Mouse (Mus musculus) spleen, adult 12 weeks (tissue): ENCODE data around the gene Fam229b.

Experiments used
- DNase-seq: peaks from one replicate; pipeline ENCODE4 v3.0.0; 2022; ENCODE audit warnings: low spot score

Gene Fam229b

DNA sequence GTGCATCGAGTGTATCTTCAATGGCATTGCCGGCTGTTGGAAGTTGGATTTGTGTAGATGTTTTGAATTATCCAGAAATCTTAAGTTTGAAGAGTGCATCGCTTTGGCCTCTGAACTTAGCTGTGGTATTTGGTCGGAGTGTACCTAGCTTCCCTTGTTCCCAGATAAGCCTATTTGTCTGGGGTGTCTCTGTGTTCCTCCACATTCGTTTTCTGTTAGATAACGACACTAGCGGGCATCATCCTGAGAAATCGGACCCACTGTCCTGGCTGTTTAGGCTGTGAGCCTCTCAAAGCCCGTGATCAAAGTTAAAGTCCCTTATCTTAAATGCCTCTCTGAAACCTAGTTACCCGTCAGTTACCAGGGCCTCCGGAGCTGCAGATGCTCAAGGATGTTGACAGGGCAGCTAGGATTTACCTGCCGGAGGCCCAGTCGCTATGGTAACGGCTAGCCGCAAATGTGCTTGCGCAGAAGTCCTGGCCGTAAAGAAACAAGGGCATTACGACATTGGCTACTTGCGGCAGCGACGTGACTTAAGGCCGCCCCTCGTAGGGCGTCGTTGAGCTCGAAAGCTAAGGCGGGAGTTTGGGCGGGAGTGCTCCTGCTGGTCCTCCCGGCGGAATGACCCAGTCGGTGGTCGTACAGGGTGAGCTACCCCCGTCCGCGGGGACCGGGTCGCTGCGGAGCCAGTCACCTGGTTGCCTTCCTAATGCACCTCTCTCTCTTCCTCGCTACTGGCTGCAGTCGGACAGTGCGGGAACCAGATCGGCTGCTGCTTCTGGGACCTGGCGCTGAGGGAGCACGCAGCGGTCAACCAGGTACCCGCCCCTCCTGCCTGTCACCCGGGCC, at the start of gene Fam229b, which contains the start of gene Tube1:
Gene Fam229b (minus strand): TSS at position 453 of the 849 bp plus-strand sequence.
Gene Tube1 (plus strand): TSS at position 515 of the 849 bp plus-strand sequence.
- DNase-seq = peak; percentile 76

GRCm38 (mm10) chr10:39176981-39177380, 43.3 kb upstream of the Fam229b start:
- DNase-seq = no peak

- DNase-seq = no peak
Measured at GRCm38 (mm10) chr10:39173077-39173476, 39.4 kb upstream of the Fam229b start.

DNA sequence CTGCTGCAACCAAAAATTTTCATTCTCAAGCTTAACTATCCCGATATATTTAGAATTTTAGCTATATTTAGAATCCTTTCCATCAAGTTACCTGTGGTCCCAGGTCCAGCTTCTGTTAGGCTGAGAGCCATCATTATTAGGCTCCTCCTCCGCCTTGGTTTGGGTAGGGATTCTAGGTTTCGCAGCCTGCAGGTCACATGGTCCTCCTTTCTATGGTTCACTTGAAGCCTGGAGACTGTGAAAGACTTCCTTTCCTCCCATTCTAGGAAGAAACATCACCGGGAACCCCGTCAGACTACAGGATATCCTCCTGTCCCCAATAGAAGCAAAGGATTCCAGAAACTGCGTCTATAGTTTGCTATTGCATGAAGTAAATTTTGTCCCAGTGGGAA, 38.8 kb upstream of the Fam229b start:
- no peak for DNase-seq

DNA sequence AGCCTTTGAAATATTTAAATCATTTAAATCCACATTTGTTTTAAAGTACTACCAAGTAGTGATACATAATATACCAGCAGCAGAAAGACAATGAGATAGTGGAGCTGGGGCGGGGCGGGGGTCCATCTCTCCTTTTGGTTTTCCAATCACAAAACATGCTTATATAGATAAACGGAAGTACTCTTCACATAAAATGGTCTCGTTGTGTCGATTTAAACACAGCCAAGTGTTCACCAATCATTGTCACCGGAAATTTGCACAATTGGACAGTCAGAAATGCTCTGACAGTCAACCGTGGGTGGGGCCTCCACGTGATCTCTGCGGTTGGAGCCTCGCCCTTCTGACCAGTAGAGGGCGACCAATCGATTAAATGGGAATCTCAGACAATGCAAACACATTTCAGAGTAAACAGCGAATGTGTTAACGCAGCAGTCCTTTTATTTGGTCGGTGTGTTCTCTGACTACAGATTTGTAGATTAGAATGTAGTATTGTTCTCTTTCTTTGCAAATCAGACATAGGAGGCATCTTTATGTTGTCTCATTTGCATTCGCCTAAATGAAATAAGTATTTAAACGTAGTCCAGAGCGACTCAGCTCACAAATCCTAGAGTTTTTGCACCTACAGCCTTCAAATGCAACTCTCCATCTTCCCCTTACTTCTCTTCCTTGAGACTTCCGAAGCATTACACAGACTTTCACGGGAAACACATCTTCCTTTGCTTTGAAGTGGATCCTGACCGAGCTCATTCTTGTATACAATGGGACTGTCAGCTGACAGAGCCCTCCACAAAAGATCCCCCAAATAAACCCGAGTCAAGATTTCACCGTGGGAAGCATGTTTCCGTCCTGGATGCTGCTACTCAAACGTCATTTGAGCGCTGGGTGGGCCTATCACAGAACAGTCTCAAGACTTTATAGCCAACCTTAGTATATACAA, 38.2 kb upstream of the Fam229b start:
- peak; percentile 74 for DNase-seq

DNA sequence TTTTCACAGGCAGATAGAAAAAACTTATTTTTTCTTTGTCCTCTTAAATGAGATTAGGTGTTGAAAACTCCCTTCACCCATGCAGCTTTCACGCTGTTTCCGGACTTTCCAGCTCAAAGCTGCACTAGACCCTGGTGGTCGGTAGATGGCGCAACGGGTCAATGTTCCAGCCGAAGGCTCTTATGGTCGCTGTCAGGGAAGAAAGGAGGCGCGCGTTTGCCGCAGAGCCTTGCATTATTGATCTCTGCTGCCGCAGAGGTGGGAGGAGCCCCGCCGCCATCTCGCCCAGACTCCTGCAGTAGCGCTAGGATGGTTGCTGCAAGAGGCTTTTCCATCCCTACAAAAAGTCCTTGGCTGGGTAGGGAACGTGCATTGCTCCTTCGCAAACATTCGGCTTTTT, 37.4 kb upstream of the Fam229b start:
- DNase-seq = peak; percentile 73

- DNase-seq = no peak
Measured at GRCm38 (mm10) chr10:39170706-39171105, 37.0 kb upstream of the Fam229b start.

- DNase-seq = peak; percentile 50
Measured at GRCm38 (mm10) chr10:39170181-39170580, 36.5 kb upstream of the Fam229b start.

DNA sequence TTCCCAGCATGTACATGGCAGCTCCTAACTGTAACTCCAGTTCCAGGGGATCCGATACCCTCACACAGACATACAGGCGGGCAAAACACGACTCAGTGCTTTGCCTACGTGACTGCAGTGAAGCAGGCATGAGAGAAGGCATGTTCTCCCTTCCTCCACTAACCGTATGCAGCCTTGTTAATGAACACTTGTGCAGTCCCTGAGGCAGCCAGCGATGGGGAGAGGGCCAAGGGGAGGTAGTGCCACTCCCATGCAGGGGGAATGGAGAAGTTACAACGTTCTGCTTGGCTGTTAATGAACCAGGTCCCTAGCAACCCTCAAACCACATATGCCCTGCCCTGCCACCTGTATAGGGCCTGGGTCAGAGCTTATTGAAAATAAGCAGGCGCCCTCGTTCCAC, 35.9 kb upstream of the Fam229b start:
- no peak for DNase-seq

- no peak for DNase-seq
Measured at GRCm38 (mm10) chr10:39167611-39168010, 33.9 kb upstream of the Fam229b start.

DNA sequence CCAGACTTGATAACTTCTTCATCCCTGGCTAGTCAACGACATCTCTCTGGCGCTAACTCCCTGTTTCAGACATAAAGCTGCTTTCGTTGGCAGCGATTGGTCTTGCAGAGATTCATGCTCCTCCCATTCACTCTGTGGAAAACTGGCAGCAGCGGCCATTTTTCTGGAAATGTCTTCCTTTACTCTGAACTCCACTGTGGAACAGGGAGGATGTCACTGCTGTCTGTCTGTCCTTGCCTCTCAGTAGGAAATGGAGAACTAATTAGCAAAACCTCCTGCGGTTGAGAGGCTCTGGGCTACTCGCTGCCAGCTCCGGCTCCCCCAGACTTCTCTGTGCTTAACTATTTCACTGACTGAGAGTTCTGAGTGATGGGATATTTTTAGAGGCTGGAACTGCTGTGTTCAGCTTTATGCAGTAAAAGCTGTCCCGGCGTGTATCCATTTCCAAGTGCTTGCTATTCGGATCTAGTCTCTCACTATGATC, 32.0 kb upstream of the Fam229b start:
- no peak for DNase-seq

- no peak for DNase-seq
Measured at GRCm38 (mm10) chr10:39163694-39164093, 30.0 kb upstream of the Fam229b start, which contains the start of gene Ccn6. Ccn6 (minus strand) TSS chr10:39163794.

GRCm38 (mm10) chr10:39162666-39163484, 29.2 kb upstream of the Fam229b start:
- no peak for DNase-seq

DNA sequence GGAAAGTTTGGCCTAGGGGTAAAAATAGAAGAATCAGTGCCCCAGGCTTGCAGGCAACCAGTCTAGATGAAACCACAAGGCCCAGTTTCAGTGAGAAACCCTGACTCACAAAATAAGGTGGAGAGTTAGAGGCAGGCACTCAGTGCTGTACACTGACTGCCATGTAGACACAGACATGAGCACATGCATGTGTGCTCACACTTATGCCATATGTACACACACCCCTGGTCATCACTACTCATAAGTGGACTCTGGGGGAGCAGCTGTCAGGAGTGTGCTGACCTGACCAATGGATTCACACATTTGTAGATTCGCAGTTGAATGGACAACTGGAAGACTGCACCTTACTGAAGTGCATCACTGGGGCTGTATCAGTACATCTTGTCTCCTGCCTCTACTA, 27.7 kb upstream of the Fam229b start:
- DNase-seq = no peak

DNA sequence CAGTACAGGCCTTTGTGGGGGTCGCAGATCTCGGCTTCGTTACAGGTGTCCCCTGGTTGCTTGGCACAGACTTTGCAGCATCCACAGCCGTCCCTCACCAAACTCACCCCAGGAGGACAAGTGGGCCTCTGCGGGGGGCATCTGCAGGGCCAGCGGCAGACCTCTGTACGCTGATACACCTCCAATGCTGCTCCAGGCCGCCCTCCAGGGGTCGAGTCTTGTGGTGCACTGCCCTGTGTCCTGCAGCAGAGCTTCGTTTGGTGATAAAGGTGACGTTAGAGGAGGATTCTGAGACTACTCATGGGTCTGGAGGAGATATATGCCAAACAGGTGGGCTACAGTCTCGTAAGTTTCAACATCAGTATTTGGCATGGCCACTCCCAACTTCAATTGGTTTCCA, 24.6 kb upstream of the Fam229b start:
- no peak for DNase-seq

GRCm38 (mm10) chr10:39157321-39157720, 23.6 kb upstream of the Fam229b start:
- DNase-seq = no peak

DNA sequence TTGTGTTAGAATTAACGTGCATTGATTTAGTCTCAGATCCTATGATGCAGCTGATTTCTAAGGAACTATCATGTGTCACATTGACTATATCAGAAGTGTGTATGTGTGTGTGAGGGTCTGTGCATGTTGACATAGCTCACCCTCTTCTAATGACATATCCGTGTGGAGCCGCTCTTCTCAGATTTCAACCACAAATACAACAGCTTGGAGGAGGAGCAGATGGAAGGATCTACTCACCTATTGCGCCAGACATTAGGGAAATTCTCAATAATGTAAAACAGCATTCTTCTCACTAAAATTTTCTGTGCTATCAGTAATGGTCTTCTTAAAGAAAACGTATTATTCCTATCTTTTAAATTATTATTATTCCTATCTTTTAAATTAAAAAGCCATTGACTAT, 23.0 kb upstream of the Fam229b start:
- no peak for DNase-seq

DNA sequence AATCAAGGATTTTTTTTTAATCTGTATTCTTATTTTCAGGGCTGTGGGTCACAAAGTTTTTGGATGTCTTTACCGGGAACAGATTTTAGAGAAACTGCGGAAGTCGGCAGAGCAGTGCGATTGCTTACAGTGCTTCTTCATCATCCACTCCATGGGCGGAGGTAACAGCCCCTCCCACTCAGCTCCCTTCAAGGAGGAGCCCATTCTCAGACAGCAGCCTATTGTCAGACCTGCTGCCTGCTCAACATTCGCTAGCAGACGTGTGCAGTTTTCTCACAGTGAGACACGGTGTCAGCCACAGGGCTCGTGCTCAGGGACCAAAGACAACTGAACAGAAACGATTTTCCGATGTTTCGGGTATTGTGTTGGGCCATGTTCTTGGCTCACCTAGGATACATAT, 8.5 kb upstream of the Fam229b start:
- DNase-seq = no peak

DNA sequence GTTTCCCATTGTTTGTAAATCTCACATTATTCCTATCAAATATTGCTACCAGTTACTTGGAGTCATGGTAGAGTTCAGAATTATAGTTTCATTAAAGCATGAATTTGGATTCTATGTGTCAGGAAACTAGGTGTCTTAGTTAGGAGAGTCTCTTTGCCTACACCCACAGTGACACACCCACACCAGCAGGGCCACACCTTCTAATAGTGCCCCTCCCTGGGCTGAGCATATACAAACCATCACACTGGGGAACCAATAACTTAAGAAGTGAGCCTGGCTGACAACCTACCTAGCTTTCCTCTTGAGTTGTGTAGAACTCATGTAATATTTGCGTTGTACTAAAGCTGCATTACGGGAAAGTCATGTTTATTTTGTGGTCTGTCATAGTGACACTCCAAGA, 7.7 kb upstream of the Fam229b start:
- DNase-seq = no peak

GRCm38 (mm10) chr10:39140843-39141242, 7.1 kb upstream of the Fam229b start:
- DNase-seq = no peak

DNA sequence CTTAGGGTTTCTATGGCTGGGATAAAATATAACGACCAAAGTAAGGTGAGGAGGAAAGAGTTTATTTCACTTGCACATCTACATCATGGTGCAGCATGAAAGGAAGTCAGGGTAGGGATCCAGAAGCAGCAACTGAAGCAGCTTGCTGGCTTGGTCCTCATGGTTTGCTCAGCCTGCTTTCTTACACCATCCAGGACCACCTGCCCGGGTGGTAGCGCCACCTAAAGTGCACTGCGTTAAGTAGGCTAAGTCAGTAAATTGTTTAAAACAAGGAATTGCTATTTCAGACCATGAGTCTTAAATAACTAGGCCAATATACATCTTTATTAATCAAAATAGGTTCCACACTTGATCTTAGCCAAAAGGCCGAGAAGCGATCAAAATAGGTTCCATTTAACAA, 5.0 kb upstream of the Fam229b start:
- no peak for DNase-seq

DNA sequence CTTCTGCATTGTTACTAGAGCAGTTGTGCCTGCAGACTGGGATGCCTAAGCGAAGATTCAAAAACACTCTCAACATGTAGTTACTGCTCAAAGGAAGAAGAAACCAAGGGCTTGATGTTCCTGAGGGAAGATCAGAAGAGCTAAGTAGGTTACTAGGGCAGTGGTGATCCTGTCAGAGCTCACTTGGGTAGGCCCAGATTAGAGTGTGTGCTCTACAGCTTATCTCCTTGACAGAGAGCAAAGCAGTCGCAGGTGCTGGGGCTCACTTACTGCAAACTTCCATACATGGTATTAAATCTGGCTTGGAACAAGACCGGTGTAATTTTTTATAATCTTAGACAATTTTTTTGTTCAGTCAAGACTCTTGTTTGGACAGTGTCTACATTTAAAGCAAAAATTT, 4.1 kb upstream of the Fam229b start:
- no peak for DNase-seq
